18 mouse cellular contexts compared by ENCODE assay signal in the genomic region with DNA sequence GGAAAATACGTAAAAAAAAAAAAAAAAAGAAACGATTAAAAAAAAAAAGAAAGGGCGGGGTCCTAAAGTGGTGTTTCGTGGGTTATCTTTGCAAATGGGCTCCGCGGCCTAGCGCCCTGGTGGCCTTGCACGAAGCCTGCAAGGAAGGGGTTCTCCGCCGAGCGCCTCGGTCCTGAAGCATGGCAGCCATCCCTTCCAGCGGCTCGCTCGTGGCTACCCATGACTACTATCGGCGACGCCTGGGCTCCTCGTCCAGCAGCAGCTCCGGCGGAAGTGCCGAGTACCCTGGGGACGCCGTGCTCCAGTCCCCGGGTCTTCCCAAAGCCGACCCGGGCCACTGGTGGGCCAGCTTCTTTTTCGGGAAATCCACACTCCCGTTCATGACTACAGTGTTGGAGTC. TPM values are rescaled to one million over a fixed set of nuclear protein-coding genes. Genes with fewer than 3 reads are reported as not detected.
DNase-seq lines count a peak whose midpoint lies in the region; ATAC-seq and TF ChIP-seq lines count a peak whose summit lies in the region.
"Not testable (repeated sequence)": the region's sequence is repeated elsewhere in the genome, so short reads cannot be mapped to it uniquely, and the experiment has no call there.
"Had no signal": no experiment of that assay in that cellular context is flagged by ENCODE, and none has a peak within 500 bp of the region (broad histone marks: within the 10 kb centered on the region; RNA-seq: fewer than 3 reads in every experiment).

No protein-coding gene starts in this region.

- H3K79me2 ChIP-seq in MEL (ENCODE audit: control insufficient read depth, insufficient read depth, low read length, poor library complexity), result not testable (repeated sequence)

- 91% methylated on average over 28 of the region's 29 CpGs for WGBS in limb, embryonic 15.5 days

- H3K27ac ChIP-seq in MEL (ENCODE audit: control insufficient read depth, low read depth, low read length); limb, embryonic 15.5 days: not testable (repeated sequence)

- peak; percentile 3 for DNase-seq in MEL (ENCODE audit: low read depth, low spot score)
- peak; percentile 10 for DNase-seq in cerebellum, adult 11-12 months
- peak; percentile 1 to 2 for DNase-seq in heart, postnatal 14 days
- peak; percentile 8 for DNase-seq in right cerebral cortex, postnatal 4 days
- peak; percentile 36 for DNase-seq in thymus, postnatal 14 days

- not testable (repeated sequence) for TF ChIP-seq CTCF in MEL (IDR thresholded peaks at IDR 0.05 in 2 of 3, conservative IDR thresholded peaks at IDR 0.05 in 1 of 3; ENCODE audit: control insufficient read depth in 1 of 3, insufficient read depth in 1 of 3, low read depth in 2 of 3, low read length in 3 of 3, poor library complexity in 1 of 3, severe bottlenecking in 1 of 3)

- not testable (repeated sequence) for H3K36me3 ChIP-seq in MEL (ENCODE audit: control insufficient read depth in 1 of 2, insufficient read depth in 2 of 2, low read length in 2 of 2); limb, embryonic 15.5 days

- not testable (repeated sequence) for TF ChIP-seq POLR2A in MEL (IDR thresholded peaks at IDR 0.05; ENCODE audit: control insufficient read depth in 1 of 2, insufficient read depth in 1 of 2, low read depth in 1 of 2, low read length in 2 of 2, poor library complexity in 1 of 2)

- H3K9me3 ChIP-seq in MEL (replicated peaks; ENCODE audit: insufficient read depth, low read length); limb, embryonic 15.5 days: not testable (repeated sequence)

- H3K4me1 ChIP-seq in MEL (ENCODE audit: control insufficient read depth in 1 of 2, insufficient read depth in 2 of 2, low read length in 2 of 2); limb, embryonic 15.5 days: not testable (repeated sequence)

- intact Hi-C loops in heart, postnatal 14 days (cut with DNase I), result not testable (repeated sequence)

- 0 out of 2 replicates have a peak overlapping the region, but pooled peaks have one; percentile 48 for H3K9ac ChIP-seq in MEL (ENCODE audit: control insufficient read depth, low read depth, low read length, poor library complexity, severe bottlenecking)
- not testable (repeated sequence) for H3K9ac ChIP-seq in limb, embryonic 15.5 days

- ATAC-seq in erythroblast, adult 5-6 weeks (replicated peaks; ENCODE audit: low FRiP score, poor library complexity, severe bottlenecking), result peak; percentile 73
- ATAC-seq in limb, embryonic 15.5 days (ENCODE audit: insufficient number of reproducible peaks, low FRiP score, low TSS enrichment, low read depth), result 0 out of 2 replicates have a peak, but pooled peaks have one; percentile 19
- ATAC-seq in megakaryocyte, adult 5-6 weeks (ENCODE audit: poor library complexity, severe bottlenecking), result peak; percentile 80

- TF ChIP-seq RAD21 in MEL (IDR thresholded peaks at IDR 0.05; ENCODE audit: low read depth, low read length), result not testable (repeated sequence)

- not testable (repeated sequence) for H3K27me3 ChIP-seq in MEL (ENCODE audit: control insufficient read depth in 1 of 2, insufficient read depth in 2 of 2, low read length in 2 of 2); limb, embryonic 15.5 days

- peak overlapping the region; percentile 48; a peak in 3 of 4 replicates for H3K4me3 ChIP-seq in MEL (ENCODE audit: control insufficient read depth in 1 of 2, insufficient read depth in 1 of 2, low read depth in 2 of 2, low read length in 2 of 2)
- H3K4me3 ChIP-seq in limb, embryonic 15.5 days, result not testable (repeated sequence)

- H3K4me2 ChIP-seq in limb, embryonic 15.5 days, result not testable (repeated sequence)

- not testable (repeated sequence) for TF ChIP-seq EP300 in MEL (IDR thresholded peaks at IDR 0.05; ENCODE audit: low read depth in 1 of 2, low read length in 2 of 2)

RNA-seq across cellular contexts. Expression of a gene that starts 11.4 kb away (rescaled TPM):
- total RNA-seq in MEL (2012; rRNA removed), result not detected in 2 replicates
- not detected for polyA plus RNA-seq in MEL (2012; ENCODE audit: insufficient read depth in 1 of 2, insufficient read length in 2 of 2, low read depth in 1 of 2, low replicate concordance in 2 of 2, missing spikeins in 1 of 2)
- not detected in 2 replicates for total RNA-seq in erythroblast, adult 5-6 weeks (2015; ENCODE audit: low replicate concordance)
- total RNA-seq in erythroblast, adult 5-6 weeks (2017; ENCODE audit: low replicate concordance), result not detected in 2 replicates
- total RNA-seq in heart, postnatal 14 days (2021), result not detected
- polyA plus RNA-seq in limb, embryonic 15.5 days (2015; fragmentation: Nextera tagmentation; extraction: Ambion mirVana), result not detected in 2 replicates
- total RNA-seq in megakaryocyte, adult 5-6 weeks (2015), result not detected in 2 replicates
- total RNA-seq in megakaryocyte, adult 5-6 weeks (2017), result not detected in 2 replicates
- total RNA-seq: gastrocnemius, adult 8-10 months; layer of hippocampus, postnatal 25 days; left cerebral cortex, postnatal 36 days had no signal
- polyA plus RNA-seq: forebrain, embryonic 16.5 days; heart, embryonic 13.5 days; hindbrain, embryonic 11.5 days; intestine, embryonic 14.5 days; kidney, postnatal 0 days; liver, embryonic 14.5 days; midbrain, embryonic 10.5 days had no signal

Comparison
In these comparisons a context has a peak if more than half of its experiments do, and no peak if none do; other contexts are left out.
1. ATAC-seq: peak in every context shown above with its lines; median percentile 80 in megakaryocyte, adult 5-6 weeks; 73 in erythroblast, adult 5-6 weeks; 19 in limb, embryonic 15.5 days.